Comparison of ENCODE assay signal across 8 mouse cellular contexts in genomic region chr10:96616709-96617116, GRCm38 (mm10). TPM values are rescaled to one million over a fixed set of nuclear protein-coding genes. Genes with fewer than 3 reads are reported as not detected.
A peak's percentile ranks its signal among the peaks of the same experiment; 100 is the strongest.
DNase-seq lines count a peak whose midpoint lies in the region; ATAC-seq lines count a peak whose summit lies in the region.

TSS of gene Btg1 (plus strand) at chr10:96617006.

- peak within 1 kb of the TSS; percentile 96 for H3K4me3 ChIP-seq in hindbrain, embryonic 14.5 days (replicated peaks; ENCODE audit: low read length)

- no peaks in the 10 kb centered on the region for H3K27me3 ChIP-seq in hindbrain, embryonic 14.5 days (ENCODE audit: control insufficient read depth, insufficient read depth, low read length)

- peak within 1 kb of the TSS; percentile 95 for H3K27ac ChIP-seq in hindbrain, embryonic 14.5 days

- DNase-seq in R1 (ENCODE audit: low read depth, low spot score): peak; percentile 97
- DNase-seq in cerebellum, postnatal 25 days: peak; percentile 99 to 100
- peak; percentile 98 to 99 for DNase-seq in frontal cortex, postnatal 25 days (ENCODE audit: low spot score in 2 of 2)
- DNase-seq in hindbrain, embryonic 14.5 days (ENCODE audit: low spot score): peak; percentile 99
- peak; percentile 99 to 100 for DNase-seq in layer of hippocampus, postnatal 36 days
- peak; percentile 99 for DNase-seq in lung, postnatal 36 days
- peak; percentile 100 for DNase-seq in retina, postnatal 1 day
- peak; percentile 99 to 100 for DNase-seq in urinary bladder, adult 18-20 months (ENCODE audit: low spot score in 2 of 2)

- H3K4me1 ChIP-seq in hindbrain, embryonic 14.5 days (replicated peaks; ENCODE audit: control insufficient read depth, insufficient read depth, low read length): peaks cover 15% of the 10 kb centered on the region

- under 1% methylated on average over 36 of the region's 37 CpGs for WGBS in hindbrain, embryonic 14.5 days

- H3K4me2 ChIP-seq in hindbrain, embryonic 14.5 days (replicated peaks): peak within 1 kb of the TSS; percentile 96

- H3K36me3 ChIP-seq in hindbrain, embryonic 14.5 days (replicated peaks; ENCODE audit: control insufficient read depth, insufficient read depth): peaks cover 10% of the 10 kb centered on the region; the same call in 1 of the 2 replicates

- peak within 1 kb of the TSS; percentile 99 for H3K9ac ChIP-seq in hindbrain, embryonic 14.5 days

- ATAC-seq in hindbrain, embryonic 14.5 days (ENCODE audit: low FRiP score): peak; percentile 98

- H3K9me3 ChIP-seq in hindbrain, embryonic 14.5 days (ENCODE audit: control insufficient read depth, low read length): no peaks in the 10 kb centered on the region

RNA-seq across cellular contexts. Expression of gene Btg1, which starts in this region (rescaled TPM):
- polyA plus RNA-seq in hindbrain, embryonic 14.5 days (2014; fragmentation: Nextera tagmentation; extraction: Ambion mirVana): 54.5 and 54.7 TPM in 2 replicates
- 10 to 100 TPM; 50.4 to 52.1 TPM for total RNA-seq in layer of hippocampus, postnatal 36 days (2021)

Comparison
In these comparisons a context has a peak if more than half of its experiments do, and no peak if none do; other contexts are left out.
1. Peak in every context shown above with its lines: DNase-seq, ATAC-seq, H3K4me3 ChIP-seq and H3K27ac ChIP-seq.